Mouse (Mus musculus): Measurements from ENCODE around the gene Ndufb4.

DNA sequence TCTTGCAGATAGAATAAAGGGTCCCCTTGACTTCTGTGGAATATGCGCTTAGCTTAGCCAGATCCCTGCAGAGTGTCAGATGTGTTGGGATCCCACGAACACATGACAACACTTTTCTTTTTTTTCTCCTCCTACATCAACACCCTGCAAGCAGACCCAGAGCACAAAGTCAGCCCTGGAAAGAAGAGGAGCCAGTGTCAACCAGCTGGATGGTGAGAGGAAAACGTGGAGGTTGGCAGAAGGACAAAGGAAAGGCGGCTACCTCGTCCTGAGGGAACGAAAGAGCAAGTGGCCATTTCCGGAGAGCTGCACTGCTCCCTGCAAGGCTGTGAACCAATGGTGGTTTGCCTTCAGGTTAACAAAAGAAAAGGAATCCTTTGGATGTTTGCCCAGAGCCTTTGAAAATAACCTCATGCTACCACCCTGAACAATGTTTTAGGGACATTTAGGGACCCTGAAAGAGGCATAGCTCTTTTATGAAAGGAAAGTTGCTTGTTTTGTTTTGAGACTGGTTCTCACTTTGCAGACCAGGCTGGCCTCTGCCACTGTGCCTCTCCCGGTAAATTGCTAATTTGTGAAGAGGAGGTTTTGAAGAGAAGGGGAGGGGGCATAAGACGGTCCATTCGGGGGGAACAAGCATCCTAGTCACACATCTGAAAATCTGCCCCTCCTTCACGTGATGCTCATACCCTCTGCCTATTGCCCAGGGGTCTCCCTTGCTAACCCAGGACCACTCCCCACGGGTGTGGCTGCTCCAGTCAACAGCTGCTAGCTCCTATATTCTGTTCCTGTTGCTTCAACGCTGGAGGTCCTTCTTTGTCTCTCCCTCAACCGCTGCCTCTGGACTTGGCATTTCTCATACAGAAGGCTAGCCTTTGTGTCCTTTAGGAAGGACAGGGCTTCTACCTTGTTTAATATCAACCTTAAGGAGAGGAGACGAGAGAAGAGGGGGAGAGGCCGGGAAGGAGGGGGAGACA, 29.2 kb upstream of the Ndufb4 start:
- no peak for TF ChIP-seq CTCF (IDR thresholded peaks at IDR 0.05; ENCODE audit: low read depth)
- TF ChIP-seq EP300 (IDR thresholded peaks at IDR 0.05; ENCODE audit: low read depth) = no peak

Measured in heart, postnatal 0 days (tissue).